Mouse (Mus musculus): ENCODE measurements around the gene 2010300C02Rik. TPM values are rescaled to one million over a fixed set of nuclear protein-coding genes. Genes with fewer than 3 reads are reported as not detected.
"Not testable (repeated sequence)": the region's sequence is repeated elsewhere in the genome, so short reads cannot be mapped to it uniquely, and the experiment has no call there.

2010300C02Rik gene
- polyA plus RNA-seq, 1 experiment from 2014 or later = 0.96 TPM

- H3K4me1 ChIP-seq = no peaks in the 10 kb centered on the region; the same call in 1 of the 2 replicates
- no peaks in the 10 kb centered on the region for H3K36me3 ChIP-seq (replicated peaks)
- no peak overlapping the region for H3K4me3 ChIP-seq
- DNase-seq (ENCODE audit: low spot score) = no peak
- no peaks in the 10 kb centered on the region for H3K9me3 ChIP-seq
- 86% methylated on average over 8 of the region's 8 CpGs for WGBS
- 0 out of 2 replicates have a peak, but pooled peaks cover 6% of the 10 kb centered on the region for H3K27me3 ChIP-seq (replicated peaks; ENCODE audit: low read depth, poor library complexity, severe bottlenecking)
- H3K27ac ChIP-seq (replicated peaks) = no peak overlapping the region
Observed at GRCm38 (mm10) chr1:37727186-37727585, 7.3 kb upstream of the 2010300C02Rik start.

- 81% methylated on average over 8 of the region's 8 CpGs for WGBS
- H3K27ac ChIP-seq (replicated peaks) = no peak overlapping the region
- no peaks in the 10 kb centered on the region for H3K36me3 ChIP-seq (replicated peaks)
- no peaks in the 10 kb centered on the region for H3K9me3 ChIP-seq
- DNase-seq (ENCODE audit: low spot score) = no peak
- H3K4me1 ChIP-seq = no peaks in the 10 kb centered on the region; the same call in 1 of the 2 replicates
- H3K27me3 ChIP-seq (replicated peaks; ENCODE audit: low read depth, poor library complexity, severe bottlenecking) = peaks cover 12% of the 10 kb centered on the region
- no peak overlapping the region for H3K4me3 ChIP-seq
Observed at GRCm38 (mm10) chr1:37726426-37726825, 6.5 kb upstream of the 2010300C02Rik start.

- no peak for DNase-seq (ENCODE audit: low spot score)
- Histone ChIP-seq H3K27ac (replicated peaks) (no peak overlapping the region), H3K4me1 (no peaks in the 10 kb centered on the region; the same call in 1 of the 2 replicates), H3K9me3 (no peaks in the 10 kb centered on the region), H3K4me3 (no peak overlapping the region), H3K27me3 (replicated peaks; ENCODE audit: low read depth, poor library complexity, severe bottlenecking) (peaks cover 17% of the 10 kb centered on the region), H3K36me3 (replicated peaks) (no peaks in the 10 kb centered on the region)
- WGBS = 73% methylated on average over 12 of the region's 12 CpGs
Observed at GRCm38 (mm10) chr1:37725880-37726279, 6.0 kb upstream of the 2010300C02Rik start.

GRCm38 (mm10) chr1:37721092-37721491 is 1.2 kb upstream of the 2010300C02Rik start:
- Histone ChIP-seq H3K4me1 (peaks cover 15% of the 10 kb centered on the region), H3K27me3 (replicated peaks; ENCODE audit: low read depth, poor library complexity, severe bottlenecking) (peaks cover 55% of the 10 kb centered on the region), H3K36me3 (replicated peaks) (no peaks in the 10 kb centered on the region), H3K27ac (replicated peaks) (no peak overlapping the region), H3K4me3 (no peak overlapping the region), H3K9me3 (no peaks in the 10 kb centered on the region)
- 74% methylated on average over 5 of the region's 5 CpGs for WGBS
- no peak for DNase-seq (ENCODE audit: low spot score)

GRCm38 (mm10) chr1:37719030-37719723 is 708 bp downstream of the 2010300C02Rik start:
- Histone ChIP-seq H3K27ac (replicated peaks) (peak overlapping the region; percentile 59; the same call in 1 of the 2 replicates), H3K4me3 (peak overlapping the region; percentile 72), H3K27me3 (replicated peaks; ENCODE audit: low read depth, poor library complexity, severe bottlenecking) (peaks cover 55% of the 10 kb centered on the region), H3K36me3 (replicated peaks) (no peaks in the 10 kb centered on the region), H3K4me1 (peaks cover 15% of the 10 kb centered on the region), H3K9me3 (no peaks in the 10 kb centered on the region)
- DNase-seq (ENCODE audit: low spot score) = peak; percentile 31
- WGBS = 3% methylated on average over 49 of the region's 49 CpGs

- peaks cover 55% of the 10 kb centered on the region for H3K27me3 ChIP-seq (replicated peaks; ENCODE audit: low read depth, poor library complexity, severe bottlenecking)
- H3K4me3 ChIP-seq = no peak overlapping the region
- H3K4me1 ChIP-seq = peaks cover 15% of the 10 kb centered on the region
- no peak for DNase-seq (ENCODE audit: low spot score)
- no peak overlapping the region for H3K27ac ChIP-seq (replicated peaks)
- no peaks in the 10 kb centered on the region for H3K9me3 ChIP-seq
- WGBS = 45% methylated on average over 7 of the region's 7 CpGs
- no peaks in the 10 kb centered on the region for H3K36me3 ChIP-seq (replicated peaks)
Observed at GRCm38 (mm10) chr1:37718516-37718915, 1.4 kb downstream of the 2010300C02Rik start.

- no peak overlapping the region for H3K4me3 ChIP-seq
- H3K36me3 ChIP-seq (replicated peaks) = no peaks in the 10 kb centered on the region
- no peak for DNase-seq (ENCODE audit: low spot score)
- no peak overlapping the region for H3K27ac ChIP-seq (replicated peaks)
- H3K4me1 ChIP-seq = peaks cover 15% of the 10 kb centered on the region
- H3K27me3 ChIP-seq (replicated peaks; ENCODE audit: low read depth, poor library complexity, severe bottlenecking) = peaks cover 53% of the 10 kb centered on the region
- no peaks in the 10 kb centered on the region for H3K9me3 ChIP-seq
- WGBS = 80% methylated on average over 14 of the region's 14 CpGs
Observed at GRCm38 (mm10) chr1:37717415-37718195, 2.3 kb downstream of the 2010300C02Rik start.

- H3K9me3 ChIP-seq; H3K27ac ChIP-seq (replicated peaks); H3K4me1 ChIP-seq; H3K27me3 ChIP-seq (replicated peaks; ENCODE audit: low read depth, poor library complexity, severe bottlenecking); H3K4me3 ChIP-seq; H3K36me3 ChIP-seq (replicated peaks); DNase-seq (ENCODE audit: low spot score): not testable (repeated sequence)
- 85% methylated on average over 4 of the region's 4 CpGs for WGBS
Observed at GRCm38 (mm10) chr1:37712357-37712737, 7.5 kb downstream of the 2010300C02Rik start.

GRCm38 (mm10) chr1:37711596-37712356 is 8.1 kb downstream of the 2010300C02Rik start:
- H3K27me3 ChIP-seq (replicated peaks; ENCODE audit: low read depth, poor library complexity, severe bottlenecking) = no peaks in the 10 kb centered on the region
- 91% methylated on average over 10 of the region's 10 CpGs for WGBS

GRCm38 (mm10) chr1:37711082-37711481 is 8.8 kb downstream of the 2010300C02Rik start:
- H3K27me3 ChIP-seq (replicated peaks; ENCODE audit: low read depth, poor library complexity, severe bottlenecking) = no peaks in the 10 kb centered on the region
- no peaks in the 10 kb centered on the region for H3K9me3 ChIP-seq
- no peak for DNase-seq (ENCODE audit: low spot score)
- H3K36me3 ChIP-seq (replicated peaks) = no peaks in the 10 kb centered on the region
- H3K4me1 ChIP-seq = no peaks in the 10 kb centered on the region
- no peak overlapping the region for H3K27ac ChIP-seq (replicated peaks)
- 90% methylated on average over 5 of the region's 5 CpGs for WGBS
- no peak overlapping the region for H3K4me3 ChIP-seq

More at GRCm38 (mm10) chr1:37711596-37712356, 8.1 kb downstream of the 2010300C02Rik start:
- Histone ChIP-seq H3K4me3 (no peak overlapping the region), H3K9me3 (no peaks in the 10 kb centered on the region), H3K27ac (replicated peaks) (no peak overlapping the region), H3K4me1 (no peaks in the 10 kb centered on the region), H3K36me3 (replicated peaks) (no peaks in the 10 kb centered on the region)
- no peak for DNase-seq (ENCODE audit: low spot score)

GRCm38 (mm10) chr1:37709736-37710135 is 10.1 kb downstream of the 2010300C02Rik start:
- 88% methylated on average over 8 of the region's 8 CpGs for WGBS
- DNase-seq (ENCODE audit: low spot score) = no peak
- no peaks in the 10 kb centered on the region for H3K27me3 ChIP-seq (replicated peaks; ENCODE audit: low read depth, poor library complexity, severe bottlenecking)

GRCm38 (mm10) chr1:37708270-37708955 is 11.5 kb downstream of the 2010300C02Rik start:
- Histone ChIP-seq H3K27me3 (replicated peaks; ENCODE audit: low read depth, poor library complexity, severe bottlenecking) (no peaks in the 10 kb centered on the region), H3K4me1 (no peaks in the 10 kb centered on the region), H3K36me3 (replicated peaks) (no peaks in the 10 kb centered on the region), H3K27ac (replicated peaks) (no peak overlapping the region), H3K4me3 (no peak overlapping the region), H3K9me3 (no peaks in the 10 kb centered on the region)
- DNase-seq (ENCODE audit: low spot score) = no peak
- 93% methylated on average over 6 of the region's 6 CpGs for WGBS

More at GRCm38 (mm10) chr1:37709736-37710135, 10.1 kb downstream of the 2010300C02Rik start:
- Histone ChIP-seq H3K4me3 (no peak overlapping the region), H3K36me3 (replicated peaks) (no peaks in the 10 kb centered on the region), H3K9me3 (no peaks in the 10 kb centered on the region), H3K4me1 (no peaks in the 10 kb centered on the region), H3K27ac (replicated peaks) (no peak overlapping the region)
